Mouse (Mus musculus) left cerebral cortex, adult 11 months (tissue): ENCODE results near the gene Lrrk1.

Experiments
- DNase-seq: peaks from one replicate; pipeline ENCODE4 v3.0.0; 2022; ENCODE audit warnings: low spot score

Gene Lrrk1

GRCm38 (mm10) chr7:66301486-66301885, 86.7 kb downstream of the Lrrk1 start:
- no peak for DNase-seq

- no peak for DNase-seq
Measured at GRCm38 (mm10) chr7:66300680-66301079, 87.5 kb downstream of the Lrrk1 start.

GRCm38 (mm10) chr7:66297656-66298021, 90.5 kb downstream of the Lrrk1 start:
- no peak for DNase-seq

- no peak for DNase-seq
Measured at GRCm38 (mm10) chr7:66296921-66297655, 91.1 kb downstream of the Lrrk1 start.

- no peak for DNase-seq
Measured at GRCm38 (mm10) chr7:66292552-66293376, 95.4 kb downstream of the Lrrk1 start.

- no peak for DNase-seq
Measured at GRCm38 (mm10) chr7:66292010-66292409, 96.1 kb downstream of the Lrrk1 start.

GRCm38 (mm10) chr7:66282984-66283612, 105.1 kb downstream of the Lrrk1 start:
- DNase-seq: no peak

GRCm38 (mm10) chr7:66282265-66282664, 105.9 kb downstream of the Lrrk1 start:
- DNase-seq: no peak

GRCm38 (mm10) chr7:66278001-66278400, 110.1 kb downstream of the Lrrk1 start:
- no peak for DNase-seq

- no peak for DNase-seq
Measured at GRCm38 (mm10) chr7:66273494-66273893, 114.7 kb downstream of the Lrrk1 start.

GRCm38 (mm10) chr7:66271226-66271625, 116.9 kb downstream of the Lrrk1 start:
- no peak for DNase-seq

- DNase-seq: no peak
Measured at GRCm38 (mm10) chr7:66266942-66267850, 121.0 kb downstream of the Lrrk1 start.

- no peak for DNase-seq
Measured at GRCm38 (mm10) chr7:66263421-66263820, 124.7 kb downstream of the Lrrk1 start.

GRCm38 (mm10) chr7:66262570-66263156, 125.5 kb downstream of the Lrrk1 start:
- DNase-seq: no peak

- DNase-seq: no peak
Measured at GRCm38 (mm10) chr7:66260763-66261390, 127.3 kb downstream of the Lrrk1 start.

- DNase-seq: no peak
Measured at GRCm38 (mm10) chr7:66260295-66260694, 127.9 kb downstream of the Lrrk1 start.

GRCm38 (mm10) chr7:66259436-66260206, 128.5 kb downstream of the Lrrk1 start:
- DNase-seq: no peak

GRCm38 (mm10) chr7:66258997-66259396, 129.2 kb downstream of the Lrrk1 start:
- DNase-seq: no peak

GRCm38 (mm10) chr7:66257232-66257631, 130.9 kb downstream of the Lrrk1 start:
- no peak for DNase-seq

- DNase-seq: no peak
Measured at GRCm38 (mm10) chr7:66256441-66256840, 131.7 kb downstream of the Lrrk1 start.
